Mouse (Mus musculus) embryonic fibroblast, embryonic 13.5 days (primary cell): ENCODE results near the gene Gimap8. TPM values are rescaled to one million over a fixed set of nuclear protein-coding genes. Genes with fewer than 3 reads are reported as not detected.

Experiments used
- H3K27ac ChIP-seq: 2 replicates; pipeline ENCODE4 v1.5.1; 2012; ENCODE audit warnings: low read length, control low read depth, inconsistent platforms; ENCODE audit not compliant: insufficient read depth
- H3K4me1 ChIP-seq: 2 replicates; pipeline ENCODE4 v1.6.1; 2011; ENCODE audit warnings: low read length; ENCODE audit not compliant: control insufficient read depth, insufficient read depth
- H3K4me3 ChIP-seq: 2 replicates; pipeline ENCODE4 v1.5.1; 2011; ENCODE audit warnings: mild to moderate bottlenecking, control low read depth, low read length; ENCODE audit not compliant: insufficient read depth
- CTCF ChIP-seq: IDR thresholded peaks from 2 replicates; pipeline ENCODE4 v1.5.1; 2011; ENCODE audit warnings: mild to moderate bottlenecking, control low read depth, low read length, moderate library complexity, borderline replicate concordance; ENCODE audit not compliant: insufficient read depth
- POLR2A ChIP-seq: IDR thresholded peaks from 2 replicates; pipeline ENCODE4 v1.6.1; 2011; ENCODE audit warnings: low read depth, mild to moderate bottlenecking, control low read depth, low read length, moderate library complexity
- polyA plus RNA-seq: library from polyadenylated mRNA; stranded (reverse); fragments of >200 nt; gene quantifications from 2 replicates; pipeline ENCODE4 v1.2.4, GENCODE M21; 2011; ENCODE audit warnings: low read depth; ENCODE audit not compliant: missing spikeins, insufficient read length

The Gimap8 gene
- polyA plus RNA-seq, 1 experiment, result not detected

GRCm38 (mm10) chr6:48702146-48702545 is 55.1 kb downstream of the Gimap8 start:
- Histone ChIP-seq H3K27ac (no peak overlapping the region), H3K4me3 (no peak overlapping the region), H3K4me1 (no peaks in the 10 kb centered on the region)
- TF ChIP-seq POLR2A, result no peak
- TF ChIP-seq CTCF, result no peak

- Histone ChIP-seq H3K27ac (no peak overlapping the region), H3K4me3 (no peak overlapping the region), H3K4me1 (no peaks in the 10 kb centered on the region)
- TF ChIP-seq POLR2A (no peak), CTCF (no peak)
Observed at GRCm38 (mm10) chr6:48702601-48703000, 55.6 kb downstream of the Gimap8 start.

- Histone ChIP-seq H3K4me1 (no peaks in the 10 kb centered on the region; the same call in 1 of the 2 replicates), H3K4me3 (no peak overlapping the region), H3K27ac (no peak overlapping the region)
- no peak for TF ChIP-seq CTCF
- no peak for TF ChIP-seq POLR2A
Observed at GRCm38 (mm10) chr6:48704146-48704545, 57.1 kb downstream of the Gimap8 start.

- no peak for TF ChIP-seq CTCF
- no peak for TF ChIP-seq POLR2A
- H3K4me1 ChIP-seq, result no peaks in the 10 kb centered on the region; the same call in 1 of the 2 replicates
- H3K27ac ChIP-seq, result no peak overlapping the region
- H3K4me3 ChIP-seq, result no peak overlapping the region
Observed at GRCm38 (mm10) chr6:48706130-48706529, 59.1 kb downstream of the Gimap8 start.

Other genes with a start within 250 kb of the Gimap8 start
- gene Zfp467, start 201.4 kb upstream of the Gimap8 start, polyA plus RNA-seq, result 10.6 and 14.7 TPM in 2 replicates
- 0.08 and 0.21 TPM in 2 replicates for gene Sspo, start 199.0 kb upstream of the Gimap8 start, polyA plus RNA-seq
- gene Atp6v0e2, start 109.6 kb upstream of the Gimap8 start, polyA plus RNA-seq, result 13.9 and 18.2 TPM in 2 replicates
- 5.5 and 9.2 TPM in 2 replicates for gene Lrrc61, start 92.4 kb upstream of the Gimap8 start, polyA plus RNA-seq
- 2.1 and 2.3 TPM in 2 replicates for gene Rarres2, start 74.4 kb upstream of the Gimap8 start, polyA plus RNA-seq
- gene Gm45021, start 57.6 kb upstream of the Gimap8 start, polyA plus RNA-seq, result not detected in 2 replicates
- 16.3 and 19.0 TPM in 2 replicates for gene Repin1, start 53.4 kb upstream of the Gimap8 start, polyA plus RNA-seq
- not detected in 2 replicates for gene Gm44965, start 53.3 kb upstream of the Gimap8 start, polyA plus RNA-seq
- 2.2 and 2.7 TPM in 2 replicates for gene Zfp775, start 45.2 kb upstream of the Gimap8 start, polyA plus RNA-seq
- gene AI854703, start 20.5 kb upstream of the Gimap8 start, polyA plus RNA-seq, result 0.84 and 1.6 TPM in 2 replicates
- 1.5 and 1.7 TPM in 2 replicates for gene Gimap9, start 28.9 kb downstream of the Gimap8 start, polyA plus RNA-seq
- gene Gimap4, start 37.3 kb downstream of the Gimap8 start, polyA plus RNA-seq, result not detected in 2 replicates
- 0.72 and 0.88 TPM in 2 replicates for gene Gimap6, start 61.0 kb downstream of the Gimap8 start, polyA plus RNA-seq
- not detected in 2 replicates for gene Gm28053, start 71.4 kb downstream of the Gimap8 start, polyA plus RNA-seq
- gene Gimap7, start 71.4 kb downstream of the Gimap8 start, polyA plus RNA-seq, result not detected in 2 replicates
- not detected in 2 replicates for gene Gimap1, start 91.8 kb downstream of the Gimap8 start, polyA plus RNA-seq
- not detected in 2 replicates for gene Gimap5, start 99.0 kb downstream of the Gimap8 start, polyA plus RNA-seq
- gene Gimap3, start 123.6 kb downstream of the Gimap8 start, polyA plus RNA-seq, result not detected in 2 replicates
- 102 and 117 TPM in 2 replicates for gene Tmem176a, start 193.7 kb downstream of the Gimap8 start, polyA plus RNA-seq
- 119 and 168 TPM in 2 replicates for gene Tmem176b, start 194.3 kb downstream of the Gimap8 start, polyA plus RNA-seq
- not detected in 2 replicates for gene Aoc1, start 225.7 kb downstream of the Gimap8 start, polyA plus RNA-seq